Mouse (Mus musculus) left cerebral cortex, postnatal 36 days (tissue): ENCODE measurements around the gene Olfr993. TPM values are rescaled to one million over a fixed set of nuclear protein-coding genes. Genes with fewer than 3 reads are reported as not detected.

Experiments used
- DNase-seq, 2 experiments: peaks; one replicate each; pipeline ENCODE4 v3.0.0; 2021 to 2022; ENCODE audit warnings: low spot score in 2 of 2, mixed read lengths in 1 of 2
- intact Hi-C: fragments of 180-260 bp; cut with DNase I; formaldehyde crosslinking; loops from one replicate; pipeline ENCODE4 v1.15.1; 2025
- total RNA-seq, 2 experiments: library from RNA; stranded (reverse); gene quantifications; 2 replicates each; pipeline ENCODE4 v1.2.3; 2021

Olfr993 gene
- total RNA-seq: not detected

- intact Hi-C loops: no loop called here
- no peak for DNase-seq
Measured at GRCm38 (mm10) chr2:85414777-85415176, at the start of gene Olfr993. TSS of gene Olfr993 (minus strand) at chr2:85414877.

GRCm38 (mm10) chr2:85443539-85443938, 28.9 kb upstream of the Olfr993 start, which contains the start of gene Olfr995:
TSS of gene Olfr995 (minus strand) at chr2:85443639.
- no peak for DNase-seq
- intact Hi-C loops: no loop called here

- intact Hi-C loops: no loop called here
- DNase-seq: no peak
Measured at GRCm38 (mm10) chr2:85442546-85442945, 27.9 kb upstream of the Olfr993 start.

GRCm38 (mm10) chr2:85436351-85436750, 21.7 kb upstream of the Olfr993 start, which contains the start of gene Olfr994:
TSS of gene Olfr994 (minus strand) at chr2:85436451.
- no peak for DNase-seq
- intact Hi-C loops: no loop called here

GRCm38 (mm10) chr2:85425893-85426292, 11.2 kb upstream of the Olfr993 start:
- DNase-seq: no peak
- intact Hi-C loops: loop anchor here (10.0 kb wide), 1 partner anchor 141 kb away; no protein-coding TSS in a partner anchor

GRCm38 (mm10) chr2:85409369-85409768, 5.3 kb downstream of the Olfr993 start, which contains the start of gene Olfr992:
TSS of gene Olfr992 (minus strand) at chr2:85409469.
- DNase-seq: no peak
- intact Hi-C loops: no loop called here

Other genes with a start within 250 kb of the Olfr993 start
- 10 to 100 TPM; 33.8 to 37.0 TPM for gene Lrrc55, start 217.7 kb downstream of the Olfr993 start, total RNA-seq
- not detected for gene Olfr987, start 75.6 kb downstream of the Olfr993 start, total RNA-seq
- gene Olfr988, start 51.6 kb downstream of the Olfr993 start, total RNA-seq: not detected
- not detected for gene Olfr992, start 5.4 kb downstream of the Olfr993 start, total RNA-seq
- not detected for gene Olfr994, start 21.6 kb upstream of the Olfr993 start, total RNA-seq
- gene Olfr995, start 28.8 kb upstream of the Olfr993 start, total RNA-seq: not detected
- gene 4833423E24Rik, start 104.1 kb upstream of the Olfr993 start, total RNA-seq: not detected
- gene Olfr996, start 164.3 kb upstream of the Olfr993 start, total RNA-seq: not detected
- gene Olfr998, start 174.1 kb upstream of the Olfr993 start, total RNA-seq: not detected
- not detected for gene Olfr1000, start 197.0 kb upstream of the Olfr993 start, total RNA-seq
- not detected for gene Olfr1002, start 235.8 kb upstream of the Olfr993 start, total RNA-seq
- gene Olfr154, start 249.6 kb upstream of the Olfr993 start, total RNA-seq: not detected